12 mouse cellular contexts compared by ENCODE assay signal in genomic region chr3:42227679-42228398, GRCm38 (mm10).
DNase-seq lines count a peak whose midpoint lies in the region; ATAC-seq and TF ChIP-seq lines count a peak whose summit lies in the region.
"Had no signal": no experiment of that assay in that cellular context is flagged by ENCODE, and none has a peak within 500 bp of the region (broad histone marks: within the 10 kb centered on the region; RNA-seq: fewer than 3 reads in every experiment).

No protein-coding gene starts in this region.

- peak; percentile 85 for DNase-seq in midbrain, postnatal 0 days (ENCODE audit: low spot score)
- peak; percentile 59 to 60 for DNase-seq in cerebellum, postnatal 36 days
- peak; percentile 53 to 80 for DNase-seq in layer of hippocampus, postnatal 14 days (ENCODE audit: low spot score in 2 of 2)
- DNase-seq in telencephalon, adult 2 months (ENCODE audit: low read depth, low spot score) = peak; percentile 61
- DNase-seq in adrenal gland, adult 2 months = no peak
- DNase-seq in liver, postnatal 0 days = no peak
- no peak for DNase-seq in yolk sac, embryonic 10.5 days (ENCODE audit: low spot score)
- DNase-seq: kidney, postnatal 25 days; liver, embryonic 13.5 days had no signal

- no peak overlapping the region for H3K9ac ChIP-seq in midbrain, postnatal 0 days (replicated peaks; ENCODE audit: low read length, poor library complexity, severe bottlenecking)
- no peak overlapping the region for H3K9ac ChIP-seq in midbrain, embryonic 13.5 days (replicated peaks)
- no peak overlapping the region for H3K9ac ChIP-seq in liver, postnatal 0 days (replicated peaks)
- H3K9ac ChIP-seq: liver, embryonic 13.5 days had no signal

- H3K9me3 ChIP-seq in midbrain, postnatal 0 days (ENCODE audit: low read length) = no peaks in the 10 kb centered on the region
- no peaks in the 10 kb centered on the region for H3K9me3 ChIP-seq in midbrain, embryonic 13.5 days
- no peaks in the 10 kb centered on the region for H3K9me3 ChIP-seq in liver, postnatal 0 days (ENCODE audit: low read length)
- H3K9me3 ChIP-seq: liver, embryonic 13.5 days; midbrain, embryonic 10.5 days had no signal

- no peak overlapping the region for H3K4me3 ChIP-seq in midbrain, postnatal 0 days (ENCODE audit: low read depth, low read length)
- H3K4me3 ChIP-seq in midbrain, embryonic 13.5 days (replicated peaks) = no peak overlapping the region
- no peak overlapping the region for H3K4me3 ChIP-seq in liver, postnatal 0 days (ENCODE audit: low read depth, low read length)
- H3K4me3 ChIP-seq: liver, embryonic 13.5 days; midbrain, embryonic 10.5 days had no signal

- H3K36me3 ChIP-seq in midbrain, postnatal 0 days (ENCODE audit: insufficient read depth, low read length) = no peaks in the 10 kb centered on the region
- no peaks in the 10 kb centered on the region for H3K36me3 ChIP-seq in midbrain, embryonic 13.5 days
- no peaks in the 10 kb centered on the region for H3K36me3 ChIP-seq in liver, postnatal 0 days (replicated peaks; ENCODE audit: insufficient read depth, low read length)
- H3K36me3 ChIP-seq: liver, embryonic 13.5 days; midbrain, embryonic 10.5 days had no signal

- no peak for TF ChIP-seq EP300 in liver, postnatal 0 days (IDR thresholded peaks at IDR 0.05; ENCODE audit: low read depth)

- WGBS in midbrain, postnatal 0 days = 70% methylated on average over 4 of the region's 4 CpGs
- WGBS in midbrain, embryonic 13.5 days = 89% methylated on average over 4 of the region's 4 CpGs
- WGBS in liver, postnatal 0 days (ENCODE audit: insufficient replicate concordance) = 80% methylated on average over 4 of the region's 4 CpGs

- TF ChIP-seq CTCF in midbrain, postnatal 0 days (IDR thresholded peaks at IDR 0.05) = no peak
- TF ChIP-seq CTCF in liver, postnatal 0 days (IDR thresholded peaks at IDR 0.05; ENCODE audit: low read depth) = no peak

- H3K4me1 ChIP-seq in midbrain, postnatal 0 days (ENCODE audit: insufficient read depth, low read length) = no peaks in the 10 kb centered on the region
- H3K4me1 ChIP-seq in midbrain, embryonic 13.5 days (replicated peaks) = no peaks in the 10 kb centered on the region
- H3K4me1 ChIP-seq in liver, postnatal 0 days (ENCODE audit: insufficient read depth) = no peaks in the 10 kb centered on the region
- H3K4me1 ChIP-seq: liver, embryonic 13.5 days; midbrain, embryonic 10.5 days had no signal

- H3K27me3 ChIP-seq in midbrain, postnatal 0 days (ENCODE audit: insufficient read depth, low read length) = no peaks in the 10 kb centered on the region
- no peaks in the 10 kb centered on the region for H3K27me3 ChIP-seq in midbrain, embryonic 13.5 days
- H3K27me3 ChIP-seq in liver, postnatal 0 days (ENCODE audit: insufficient read depth, low read length) = no peaks in the 10 kb centered on the region
- H3K27me3 ChIP-seq: liver, embryonic 13.5 days had no signal

- no peak overlapping the region for H3K27ac ChIP-seq in midbrain, postnatal 0 days (ENCODE audit: low read depth, low read length)
- no peak overlapping the region for H3K27ac ChIP-seq in midbrain, embryonic 13.5 days
- no peak overlapping the region for H3K27ac ChIP-seq in liver, postnatal 0 days (ENCODE audit: low read depth)
- H3K27ac ChIP-seq: liver, embryonic 13.5 days; midbrain, embryonic 10.5 days had no signal

- H3K4me2 ChIP-seq in midbrain, postnatal 0 days (ENCODE audit: low read depth, low read length, poor library complexity, severe bottlenecking) = no peak overlapping the region
- no peak overlapping the region for H3K4me2 ChIP-seq in midbrain, embryonic 13.5 days (replicated peaks)
- H3K4me2 ChIP-seq in liver, postnatal 0 days (ENCODE audit: low read depth, low read length) = no peak overlapping the region
- H3K4me2 ChIP-seq: liver, embryonic 13.5 days had no signal

- ATAC-seq in midbrain, postnatal 0 days (ENCODE audit: low FRiP score) = no peak; the same call in 1 of the 2 replicates
- ATAC-seq in midbrain, embryonic 13.5 days = no peak
- ATAC-seq in liver, postnatal 0 days = no peak
- ATAC-seq: CD4-positive, CD25-positive, alpha-beta regulatory T cell, adult 4 months had no signal

Comparison
In these comparisons a context has a peak if more than half of its experiments do, and no peak if none do; other contexts are left out.
1. DNase-seq: peak in midbrain, postnatal 0 days (single experiment), cerebellum, postnatal 36 days (2 of 2), layer of hippocampus, postnatal 14 days (2 of 2) and telencephalon, adult 2 months (single experiment); none in adrenal gland, adult 2 months (single experiment), liver, postnatal 0 days (single experiment) and yolk sac, embryonic 10.5 days (single experiment).